Mouse (Mus musculus) forebrain, embryonic 11.5 days (tissue): ENCODE results near the gene Dync1li2. TPM values are rescaled to one million over a fixed set of nuclear protein-coding genes. Genes with fewer than 3 reads are reported as not detected.

ENCODE experiments used
- ATAC-seq: fragments of 200-750 bp; cut with Nextera tagmentation; replicated peaks from 2 replicates; pipeline ENCODE4 v1.8.0; 2017; ENCODE audit warnings: moderate TSS enrichment; ENCODE audit not compliant: low FRiP score
- DNase-seq: peaks from one replicate; pipeline ENCODE4 v3.0.0-alpha.2; 2017; ENCODE audit warnings: low spot score
- H3K27ac ChIP-seq: fragments of 300-500 bp; sonication (generic); 2 replicates; pipeline ENCODE4 v1.5.1; 2014; ENCODE audit warnings: low read depth, low read length
- H3K27me3 ChIP-seq: fragments of 300-500 bp; sonication (generic); 2 replicates; pipeline ENCODE4 v1.6.1; 2014; ENCODE audit warnings: mild to moderate bottlenecking, low read length, mixed read lengths; ENCODE audit not compliant: control insufficient read depth, insufficient read depth
- H3K36me3 ChIP-seq: fragments of 300-500 bp; sonication (generic); 2 replicates; pipeline ENCODE4 v1.6.1; 2014; ENCODE audit warnings: mild to moderate bottlenecking, low read length, moderate library complexity, mixed read lengths; ENCODE audit not compliant: control insufficient read depth, insufficient read depth
- H3K4me1 ChIP-seq: fragments of 300-500 bp; sonication (generic); replicated peaks from 2 replicates; pipeline ENCODE4 v1.6.1; 2014; ENCODE audit warnings: low read length, mixed read lengths; ENCODE audit not compliant: control insufficient read depth, insufficient read depth
- H3K4me2 ChIP-seq: fragments of 300-500 bp; sonication (generic); 2 replicates; pipeline ENCODE4 v1.6.1; 2014; ENCODE audit warnings: low read depth, mild to moderate bottlenecking, low read length, moderate library complexity, mixed read lengths; ENCODE audit not compliant: severe bottlenecking
- H3K4me3 ChIP-seq: fragments of 300-500 bp; sonication (generic); 2 replicates; pipeline ENCODE4 v1.5.1; 2014; ENCODE audit warnings: low read depth, low read length
- H3K9ac ChIP-seq: fragments of 300-500 bp; sonication (generic); 2 replicates; pipeline ENCODE4 v1.6.1; 2014; ENCODE audit warnings: low read length
- H3K9me3 ChIP-seq: fragments of 300-500 bp; sonication (generic); 2 replicates; pipeline ENCODE4 v1.6.1; 2016; ENCODE audit warnings: low read length, mixed read lengths; ENCODE audit not compliant: control insufficient read depth
- WGBS: fragments of 180-500 bp; shearing (Covaris S2); extraction: QIAGEN DNeasy Blood & Tissue Kit; methylation state at CpG from one replicate; pipeline ENCODE4 v1.1.7; 2014; 5-methylcytosine and 5-hydroxymethylcytosine counted together
- polyA plus RNA-seq: library from polyadenylated mRNA; unstranded; fragments of >200 nt; fragmentation: Nextera tagmentation; extraction: Ambion mirVana; gene quantifications from 2 replicates; pipeline ENCODE4 v1.2.1, GENCODE M21; 2014

The Dync1li2 gene
- polyA plus RNA-seq, 1 experiment from 2014 or later, result 105 TPM

- ATAC-seq (peak; percentile 74), DNase-seq (no peak)
- H3K4me1 ChIP-seq, result peaks cover 9% of the 10 kb centered on the region
- WGBS, result under 1% methylated on average over 80 of the region's 82 CpGs
- peak overlapping the region; percentile 18; the same call in 1 of the 2 replicates for H3K27ac ChIP-seq
- peak overlapping the region; percentile 78 for H3K4me3 ChIP-seq
- no peaks in the 10 kb centered on the region for H3K27me3 ChIP-seq
- H3K36me3 ChIP-seq, result no peaks in the 10 kb centered on the region
- H3K4me2 ChIP-seq, result peak overlapping the region; percentile 97
- peak overlapping the region; percentile 80 for H3K9ac ChIP-seq
- H3K9me3 ChIP-seq, result no peaks in the 10 kb centered on the region
Observed at GRCm38 (mm10) chr8:104394801-104395702, 47.8 kb downstream of the Dync1li2 start.

DNA sequence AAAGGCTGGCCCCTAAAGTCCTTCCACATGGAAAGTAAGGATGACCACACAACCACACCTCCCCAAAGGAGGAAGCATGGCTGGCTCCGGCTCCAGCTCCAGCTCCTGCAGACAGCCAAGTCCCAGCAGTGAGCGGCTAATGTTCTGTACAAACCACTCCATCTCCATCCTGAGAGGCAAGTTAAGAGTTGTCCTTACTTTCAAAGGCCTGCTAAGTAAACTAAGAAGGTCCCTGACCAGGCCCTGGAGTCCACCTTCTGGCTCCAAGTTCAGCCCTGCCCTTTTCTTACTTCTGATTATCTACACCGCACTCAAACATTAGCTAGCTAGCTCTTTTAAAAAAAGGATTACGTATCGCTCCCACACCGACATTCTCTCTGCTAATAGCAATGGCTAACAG, 49.1 kb downstream of the Dync1li2 start:
- Histone ChIP-seq H3K36me3 (no peaks in the 10 kb centered on the region), H3K4me1 (peaks cover 9% of the 10 kb centered on the region), H3K9me3 (no peaks in the 10 kb centered on the region), H3K27me3 (no peaks in the 10 kb centered on the region), H3K27ac (no peak overlapping the region), H3K9ac (no peak overlapping the region), H3K4me3 (no peak overlapping the region), H3K4me2 (peak overlapping the region; percentile 97; the same call in 1 of the 2 replicates)
- 88% methylated on average over 6 of the region's 6 CpGs for WGBS
- DNase-seq (no peak), ATAC-seq (no peak)

- no peak overlapping the region for H3K9ac ChIP-seq
- H3K27me3 ChIP-seq, result no peaks in the 10 kb centered on the region
- no peaks in the 10 kb centered on the region for H3K36me3 ChIP-seq
- ATAC-seq, result no peak
- no peak overlapping the region for H3K4me2 ChIP-seq
- H3K4me3 ChIP-seq, result no peak overlapping the region
- no peaks in the 10 kb centered on the region for H3K9me3 ChIP-seq
- DNase-seq, result no peak
- no peak overlapping the region for H3K27ac ChIP-seq
- WGBS, result 97% methylated on average over 6 of the region's 7 CpGs
- peaks cover 9% of the 10 kb centered on the region for H3K4me1 ChIP-seq
Observed at GRCm38 (mm10) chr8:104393139-104393538, 49.7 kb downstream of the Dync1li2 start.

GRCm38 (mm10) chr8:104390245-104390644, 52.6 kb downstream of the Dync1li2 start:
- no peak overlapping the region for H3K27ac ChIP-seq
- DNase-seq (no peak), ATAC-seq (no peak)
- no peaks in the 10 kb centered on the region for H3K36me3 ChIP-seq
- no peak overlapping the region for H3K4me2 ChIP-seq
- H3K27me3 ChIP-seq, result no peaks in the 10 kb centered on the region
- WGBS, result 79% methylated on average over 8 of the region's 8 CpGs
- H3K4me3 ChIP-seq, result no peak overlapping the region
- H3K4me1 ChIP-seq, result peaks cover 16% of the 10 kb centered on the region; the same call in 1 of the 2 replicates
- no peak overlapping the region for H3K9ac ChIP-seq
- H3K9me3 ChIP-seq, result no peaks in the 10 kb centered on the region

GRCm38 (mm10) chr8:104387980-104388379, 54.9 kb downstream of the Dync1li2 start:
- H3K27me3 ChIP-seq, result no peaks in the 10 kb centered on the region
- H3K4me1 ChIP-seq, result peaks cover 7% of the 10 kb centered on the region; the same call in 1 of the 2 replicates
- no peak overlapping the region for H3K27ac ChIP-seq
- H3K4me2 ChIP-seq, result no peak overlapping the region
- H3K9ac ChIP-seq, result no peak overlapping the region
- H3K9me3 ChIP-seq, result no peaks in the 10 kb centered on the region
- H3K4me3 ChIP-seq, result no peak overlapping the region
- no peaks in the 10 kb centered on the region for H3K36me3 ChIP-seq
- WGBS, result 83% methylated on average over 2 of the region's 2 CpGs
- DNase-seq (no peak), ATAC-seq (no peak; the same call in 1 of the 2 replicates)

DNA sequence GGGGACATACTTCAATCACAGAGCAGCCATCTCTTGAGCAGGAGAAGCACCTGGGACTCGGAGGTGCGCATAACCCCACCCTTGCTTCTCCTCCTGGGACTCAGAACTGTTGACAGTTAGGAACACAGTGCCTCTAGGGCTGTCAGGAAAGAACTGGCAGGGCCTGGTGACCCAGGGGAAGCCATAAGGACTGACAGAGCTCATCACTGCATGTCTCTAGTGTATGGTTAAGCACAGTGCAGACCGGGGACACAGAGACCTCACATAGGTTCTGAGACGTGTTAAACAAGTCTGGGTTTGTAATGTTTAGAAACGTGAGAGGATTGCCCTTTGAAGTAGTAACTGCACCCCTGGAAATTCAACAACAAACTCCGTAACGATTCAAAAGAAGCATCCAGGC, 55.3 kb downstream of the Dync1li2 start:
- Histone ChIP-seq H3K4me3 (no peak overlapping the region), H3K27ac (no peak overlapping the region), H3K27me3 (no peaks in the 10 kb centered on the region), H3K4me1 (peaks cover 7% of the 10 kb centered on the region; the same call in 1 of the 2 replicates), H3K36me3 (no peaks in the 10 kb centered on the region), H3K9me3 (no peaks in the 10 kb centered on the region), H3K9ac (no peak overlapping the region), H3K4me2 (no peak overlapping the region)
- WGBS, result 65% methylated on average over 7 of the region's 7 CpGs
- ATAC-seq, result no peak
- DNase-seq, result no peak

GRCm38 (mm10) chr8:104386693-104387092, 56.2 kb downstream of the Dync1li2 start:
- DNase-seq, result no peak
- no peaks in the 10 kb centered on the region for H3K36me3 ChIP-seq
- 16% methylated on average over 4 of the region's 4 CpGs for WGBS
- peak; percentile 53; the same call in 1 of the 2 replicates for ATAC-seq
- no peaks in the 10 kb centered on the region for H3K9me3 ChIP-seq
- H3K4me2 ChIP-seq, result no peak overlapping the region
- H3K27ac ChIP-seq, result no peak overlapping the region
- no peak overlapping the region for H3K9ac ChIP-seq
- no peak overlapping the region for H3K4me3 ChIP-seq
- H3K4me1 ChIP-seq, result peaks cover 8% of the 10 kb centered on the region; the same call in 1 of the 2 replicates
- no peaks in the 10 kb centered on the region for H3K27me3 ChIP-seq

DNA sequence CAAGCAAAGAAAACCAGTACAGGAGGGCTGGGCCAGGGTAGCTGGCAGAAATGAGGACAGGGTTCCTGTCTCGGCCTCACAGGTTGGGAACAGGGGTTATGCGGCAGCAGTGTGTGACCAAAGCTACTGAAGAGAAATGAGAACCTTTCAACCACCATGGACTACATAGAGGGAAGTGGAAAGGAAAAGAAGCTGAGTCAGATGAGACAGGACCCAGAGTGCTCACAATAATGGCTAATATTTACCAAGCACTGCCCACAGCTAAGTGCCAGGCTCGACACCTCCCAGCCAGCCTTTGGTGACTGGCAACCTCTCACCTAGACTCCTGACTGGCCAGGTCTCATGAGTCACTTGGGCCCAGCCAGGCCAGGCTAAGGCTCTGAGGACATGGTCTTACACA, 58.9 kb downstream of the Dync1li2 start:
- no peak overlapping the region for H3K4me2 ChIP-seq
- H3K9me3 ChIP-seq, result no peaks in the 10 kb centered on the region
- no peak overlapping the region for H3K9ac ChIP-seq
- peaks cover 9% of the 10 kb centered on the region; the same call in 1 of the 2 replicates for H3K4me1 ChIP-seq
- no peak overlapping the region for H3K27ac ChIP-seq
- no peak for DNase-seq
- no peaks in the 10 kb centered on the region for H3K27me3 ChIP-seq
- H3K36me3 ChIP-seq, result no peaks in the 10 kb centered on the region
- ATAC-seq, result no peak
- 75% methylated on average over 3 of the region's 3 CpGs for WGBS
- H3K4me3 ChIP-seq, result no peak overlapping the region
